Mouse (Mus musculus): Measurements from ENCODE around the gene Sf1. TPM values are rescaled to one million over a fixed set of nuclear protein-coding genes. Genes with fewer than 3 reads are reported as not detected.

The Sf1 gene
- total RNA-seq (2021) = 100 to 1,000 TPM; 150 to 183 TPM
- long read RNA-seq, experiment 1, full-length matches to known transcripts = 17 of 43 reads
- long read RNA-seq, experiment 1, partial matches to known transcripts = 19 of 43 reads
- long read RNA-seq, experiment 1, other reads (novel, unspliced or antisense) = 7 of 43 reads
- long read RNA-seq, experiment 2, full-length matches to known transcripts = 20 of 65 reads
- long read RNA-seq, experiment 2, partial matches to known transcripts = 17 of 65 reads
- long read RNA-seq, experiment 2, other reads (novel, unspliced or antisense) = 28 of 65 reads

DNA sequence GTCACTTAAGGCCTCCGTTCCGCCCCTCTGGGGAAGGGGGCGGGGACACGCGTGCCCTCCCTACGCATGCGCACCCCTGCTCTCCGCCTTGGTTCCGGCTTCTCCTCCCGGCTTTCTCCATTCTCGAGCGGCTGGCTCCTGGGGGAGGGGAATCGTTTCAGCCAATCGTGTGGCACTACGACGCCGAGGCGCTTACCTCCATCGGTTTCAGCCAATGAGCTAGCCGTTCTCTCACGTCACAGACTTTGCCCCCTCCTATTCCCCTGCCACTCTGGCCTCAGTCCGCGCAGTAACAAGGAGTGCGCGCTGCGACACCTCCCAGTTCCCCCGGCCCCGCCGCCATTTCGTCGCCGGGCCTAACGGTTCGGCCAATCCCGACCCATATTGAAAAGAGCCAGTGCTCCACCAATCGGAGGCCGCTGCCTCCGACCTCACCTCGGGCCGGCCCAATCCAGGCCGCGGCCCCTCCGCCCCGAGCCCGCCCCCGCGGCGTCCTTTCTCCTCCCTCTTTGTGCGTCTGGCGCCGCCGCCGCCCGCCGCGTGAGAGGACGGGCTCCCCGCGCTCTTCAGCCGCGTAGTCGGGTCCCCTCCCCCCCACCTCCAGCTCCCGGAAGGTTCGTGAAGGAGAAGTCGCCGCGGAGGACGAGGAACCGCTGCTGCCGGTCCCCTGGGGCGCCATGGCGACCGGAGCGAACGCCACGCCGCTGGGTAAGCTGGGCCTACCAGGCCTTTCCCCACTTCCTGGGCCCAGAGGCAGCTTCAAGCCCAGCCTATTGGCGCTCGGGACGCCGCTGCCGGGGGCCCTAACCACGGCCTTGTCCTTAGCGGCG lies at the start of gene Sf1:
Gene Sf1 (plus strand): TSS at position 280 of the 830 bp plus-strand sequence.
- peak; percentile 99 for DNase-seq (ENCODE audit: low spot score in 2 of 2)

DNA sequence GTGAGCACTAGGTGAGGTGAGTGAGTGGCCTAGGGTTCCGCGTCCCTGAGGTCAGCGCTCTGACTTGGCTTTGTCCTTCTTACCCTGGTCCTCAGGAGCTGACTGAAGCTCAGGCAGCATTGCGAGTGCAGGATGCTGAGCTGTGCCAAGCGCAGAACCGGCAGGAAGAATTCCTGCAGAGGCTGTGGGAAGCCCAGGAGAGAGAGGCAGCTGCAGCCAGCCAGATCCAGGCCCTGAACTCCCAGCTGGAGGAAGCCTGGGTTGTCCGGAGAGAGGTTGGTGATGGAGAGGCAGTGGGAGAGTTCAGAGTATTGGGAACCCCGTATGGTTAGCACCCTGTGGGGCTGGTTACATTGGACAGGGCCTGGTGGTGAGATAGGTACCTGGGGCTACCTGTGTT lies 49.7 kb upstream of the Sf1 start:
- no peak for DNase-seq (ENCODE audit: low spot score in 2 of 2)

DNA sequence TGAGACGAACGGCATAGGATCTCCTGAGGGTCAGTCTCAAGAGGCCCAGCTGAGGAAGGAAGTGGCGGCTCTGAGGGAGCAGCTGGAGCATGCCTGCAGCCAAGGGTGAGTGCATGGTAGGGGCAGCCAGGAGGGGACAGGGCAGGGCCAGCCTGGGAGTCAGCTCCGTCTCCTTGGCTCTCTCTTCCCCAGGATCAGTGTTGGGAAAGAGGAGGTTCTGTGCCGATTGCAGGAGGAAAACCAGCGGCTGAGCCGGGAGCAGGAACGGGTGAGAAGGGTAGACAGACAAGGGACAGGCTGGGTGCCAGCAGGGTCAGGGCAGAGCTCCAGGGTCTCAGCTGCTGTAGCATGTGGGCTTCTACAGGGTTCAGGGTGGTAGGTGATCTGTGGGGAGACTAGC lies 49.0 kb upstream of the Sf1 start:
- DNase-seq (ENCODE audit: low spot score in 2 of 2) = no peak

DNA sequence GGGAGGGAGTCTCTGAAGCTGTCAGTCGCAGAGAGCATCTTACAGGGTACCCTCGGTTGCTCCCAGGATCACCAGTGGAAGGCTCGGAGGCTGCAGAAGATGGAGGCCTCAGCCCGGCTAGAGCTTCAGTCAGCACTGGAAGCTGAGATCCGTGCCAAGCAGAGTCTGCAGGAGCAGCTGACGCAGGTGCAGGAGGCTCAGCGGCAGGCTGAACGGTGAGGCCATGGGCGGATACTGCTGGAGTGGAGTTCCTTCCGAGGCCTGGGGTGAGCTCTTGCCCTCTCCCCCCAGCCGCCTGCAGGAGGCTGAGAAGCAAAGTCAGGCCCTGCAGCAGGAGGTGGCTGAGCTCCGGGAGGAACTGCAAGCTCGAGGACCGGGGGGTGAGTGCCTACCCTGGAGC lies 47.9 kb upstream of the Sf1 start:
- DNase-seq (ENCODE audit: low spot score in 2 of 2) = no peak

DNA sequence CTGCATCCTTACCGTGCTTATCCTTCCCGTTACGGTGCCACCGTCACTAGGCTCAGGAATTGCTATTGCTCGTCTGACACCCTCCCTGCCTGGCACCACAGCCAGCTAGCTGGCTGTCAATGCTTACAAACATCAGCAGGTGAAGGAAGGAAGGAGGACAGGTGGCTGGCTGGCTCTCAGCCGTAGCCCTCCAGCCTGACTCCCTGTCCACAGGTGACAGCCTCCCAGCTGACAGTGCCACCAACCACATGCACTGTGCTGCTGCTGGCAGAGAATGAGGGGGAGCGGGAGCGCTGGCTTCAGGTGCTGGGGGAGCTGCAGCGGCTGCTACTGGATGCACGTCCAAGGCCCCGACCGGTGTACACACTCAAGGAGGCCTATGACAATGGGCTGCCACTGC lies 45.3 kb upstream of the Sf1 start:
- no peak for DNase-seq (ENCODE audit: low spot score in 2 of 2)

DNA sequence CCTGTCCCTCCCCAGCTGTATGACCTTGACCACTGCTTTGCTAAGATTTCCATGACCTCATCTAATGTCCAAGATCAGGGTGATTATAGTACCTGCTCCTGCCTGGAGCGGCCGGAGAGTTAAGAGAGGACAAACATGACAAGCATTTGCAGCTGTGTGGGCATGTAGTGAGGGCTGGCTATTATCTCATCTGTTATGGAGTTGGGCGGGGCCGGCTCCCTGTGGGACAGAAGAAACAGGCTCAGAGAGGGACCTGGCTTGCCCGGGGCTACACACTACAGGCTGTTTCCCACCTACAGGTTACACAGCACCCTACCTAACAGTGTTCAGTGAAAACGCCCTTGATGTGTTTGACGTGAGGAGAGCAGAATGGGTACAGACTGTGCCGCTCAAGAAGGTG lies 42.1 kb upstream of the Sf1 start:
- no peak for DNase-seq (ENCODE audit: low spot score in 2 of 2)

DNA sequence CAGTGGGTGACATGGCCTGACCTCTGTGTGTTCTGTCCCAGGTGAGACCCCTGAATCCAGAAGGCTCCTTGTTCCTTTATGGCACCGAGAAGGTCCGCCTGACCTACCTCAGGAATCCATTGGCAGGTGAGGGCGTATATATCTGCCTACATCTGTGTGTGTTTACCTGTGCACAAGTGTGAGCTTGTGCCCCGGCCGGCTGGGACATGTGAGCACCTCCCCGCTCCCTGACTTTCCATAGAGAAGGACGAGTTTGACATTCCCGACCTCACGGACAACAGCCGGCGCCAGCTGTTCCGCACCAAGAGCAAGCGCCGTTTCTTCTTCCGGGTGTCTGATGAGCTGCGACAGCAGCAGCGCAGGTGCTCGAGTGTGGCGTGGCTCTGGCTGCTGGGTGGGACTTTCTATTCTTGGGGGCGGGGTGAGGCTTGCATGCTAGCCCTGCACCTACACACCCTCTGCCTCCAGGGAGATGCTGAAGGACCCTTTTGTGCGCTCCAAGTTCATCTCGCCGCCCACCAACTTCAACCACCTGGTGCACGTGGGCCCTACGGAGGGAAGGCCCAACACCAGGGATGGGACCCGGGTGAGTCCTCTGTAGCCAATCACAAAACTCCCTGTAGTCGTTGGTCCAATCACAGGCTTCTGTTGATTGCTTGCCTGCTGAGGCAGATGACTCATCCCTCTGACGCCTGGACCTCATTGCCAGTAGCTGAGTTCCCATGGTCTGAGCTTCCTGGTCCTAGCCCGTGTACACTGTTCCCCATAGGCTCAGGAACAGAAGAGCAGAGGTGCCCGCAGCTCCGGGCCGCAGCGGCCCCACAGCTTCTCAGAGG lies 41.5 kb upstream of the Sf1 start:
- DNase-seq (ENCODE audit: low spot score in 2 of 2) = no peak

DNA sequence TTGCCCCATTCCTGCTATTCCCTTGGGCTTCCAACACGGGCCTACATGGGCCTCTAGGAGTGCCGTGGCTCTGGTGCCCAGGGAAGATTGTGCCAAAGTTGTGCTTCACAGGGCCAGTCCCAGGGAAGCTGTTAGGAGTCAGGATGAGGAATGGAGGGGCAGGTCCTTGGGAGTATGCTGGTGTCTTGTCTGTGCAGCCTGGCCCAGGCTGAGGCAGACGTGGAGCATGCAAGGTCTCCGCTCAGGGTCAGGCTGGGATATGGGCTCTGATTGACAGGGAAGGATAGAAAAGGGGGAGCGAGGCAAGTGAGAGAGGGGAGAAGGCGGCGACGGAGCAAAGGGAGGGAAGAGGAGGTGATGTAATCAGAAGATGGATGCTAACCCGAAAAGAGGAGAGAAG lies 38.7 kb upstream of the Sf1 start:
- no peak for DNase-seq (ENCODE audit: low spot score in 2 of 2)

DNA sequence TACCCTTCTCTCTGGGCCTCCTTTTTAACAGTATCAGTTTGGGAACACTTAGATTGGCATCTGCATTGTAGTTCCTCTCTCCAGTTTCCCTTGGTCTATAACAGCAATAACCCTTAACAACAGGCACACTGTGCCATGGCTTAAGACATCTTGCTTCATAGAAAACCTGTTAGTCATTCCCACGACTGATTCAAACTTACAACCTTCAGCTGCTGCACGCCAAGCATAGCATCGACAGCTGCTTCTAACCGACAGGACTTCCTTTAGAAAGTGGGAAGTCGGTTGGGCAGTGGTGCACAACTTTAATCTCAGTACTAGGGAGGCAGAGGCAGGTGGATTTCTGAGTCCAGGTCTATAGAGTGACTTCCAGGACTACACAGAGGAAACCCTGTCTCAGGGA lies 32.3 kb upstream of the Sf1 start:
- no peak for DNase-seq (ENCODE audit: low spot score in 2 of 2)

DNA sequence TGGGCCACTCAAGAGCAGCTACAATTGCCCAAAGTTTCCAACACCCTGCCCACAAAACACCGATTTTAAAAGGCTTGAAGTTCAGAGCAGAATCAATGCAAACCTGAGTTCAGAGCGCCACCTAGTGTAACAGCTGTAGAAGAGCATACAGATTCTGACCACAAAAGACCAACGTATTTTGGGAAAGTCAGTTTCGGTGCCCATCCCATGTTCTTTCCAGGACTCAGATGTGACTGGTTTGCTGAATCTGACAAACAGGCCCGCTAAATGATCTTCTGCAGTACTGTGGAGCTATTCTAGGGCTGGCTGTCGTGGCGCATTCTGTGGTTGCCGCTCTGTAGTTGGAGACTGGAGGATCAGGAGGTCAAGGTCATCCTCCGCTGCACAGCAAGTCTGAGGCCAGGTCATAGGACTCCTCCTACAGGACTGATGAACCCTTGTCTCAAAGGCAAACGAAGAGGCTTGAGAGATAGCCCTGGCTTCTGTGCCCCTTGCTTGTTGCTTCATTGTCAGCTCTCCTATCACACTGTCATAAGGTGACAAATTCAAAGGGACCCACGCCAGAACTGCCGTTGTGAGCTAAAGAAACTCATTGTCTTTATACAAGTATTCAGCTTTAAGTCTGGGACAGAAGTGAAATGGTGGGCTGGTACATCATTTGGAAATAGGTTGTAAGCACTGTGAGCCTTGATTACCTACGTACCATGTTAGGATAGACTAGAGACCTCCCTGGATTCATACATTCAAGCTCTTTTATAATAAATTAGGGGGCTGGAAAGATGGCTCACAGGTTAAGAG lies 31.6 kb upstream of the Sf1 start:
- DNase-seq (ENCODE audit: low spot score in 2 of 2) = peak in 1 of 2 experiments; percentile 59

DNA sequence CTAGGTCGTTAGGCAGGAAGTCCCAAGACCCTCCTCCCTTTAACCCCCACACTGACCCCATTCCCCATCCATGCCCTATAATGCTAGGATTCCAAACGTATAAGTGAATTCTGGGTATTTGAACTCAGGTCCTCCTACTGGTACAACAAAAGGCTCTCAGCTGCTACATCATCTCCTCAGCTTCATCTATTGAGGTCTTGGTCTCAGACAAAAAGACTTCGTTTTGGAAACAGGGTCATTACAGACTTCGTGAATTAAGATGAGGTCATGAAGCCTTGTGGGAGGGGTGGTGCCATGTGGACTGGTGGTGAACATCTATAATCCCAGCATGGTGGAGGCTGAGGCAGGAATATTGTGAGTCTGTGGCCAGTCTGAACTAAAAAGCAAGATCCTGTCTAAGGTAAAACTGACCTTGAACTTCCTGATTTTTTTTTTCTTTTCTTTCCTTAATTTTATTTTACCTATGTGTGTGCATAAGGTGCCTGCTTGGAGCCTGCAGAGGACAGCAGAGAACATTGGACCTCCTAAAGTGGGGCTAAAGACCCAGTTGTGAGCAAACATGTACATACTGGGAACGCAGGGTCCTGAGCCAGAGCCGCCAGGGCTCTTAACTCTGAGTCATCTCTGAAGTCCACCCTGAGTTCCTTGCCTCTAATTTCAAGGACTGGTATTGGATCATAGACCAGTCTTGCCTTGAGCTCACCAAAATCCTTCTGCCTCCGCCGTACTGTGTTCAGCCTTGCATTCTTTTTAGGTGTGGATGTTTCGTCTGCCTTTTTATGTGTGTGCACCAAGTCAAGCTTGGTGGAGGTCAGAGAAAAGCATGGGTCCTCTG lies 29.5 kb upstream of the Sf1 start:
- DNase-seq (ENCODE audit: low spot score in 2 of 2) = no peak

DNA sequence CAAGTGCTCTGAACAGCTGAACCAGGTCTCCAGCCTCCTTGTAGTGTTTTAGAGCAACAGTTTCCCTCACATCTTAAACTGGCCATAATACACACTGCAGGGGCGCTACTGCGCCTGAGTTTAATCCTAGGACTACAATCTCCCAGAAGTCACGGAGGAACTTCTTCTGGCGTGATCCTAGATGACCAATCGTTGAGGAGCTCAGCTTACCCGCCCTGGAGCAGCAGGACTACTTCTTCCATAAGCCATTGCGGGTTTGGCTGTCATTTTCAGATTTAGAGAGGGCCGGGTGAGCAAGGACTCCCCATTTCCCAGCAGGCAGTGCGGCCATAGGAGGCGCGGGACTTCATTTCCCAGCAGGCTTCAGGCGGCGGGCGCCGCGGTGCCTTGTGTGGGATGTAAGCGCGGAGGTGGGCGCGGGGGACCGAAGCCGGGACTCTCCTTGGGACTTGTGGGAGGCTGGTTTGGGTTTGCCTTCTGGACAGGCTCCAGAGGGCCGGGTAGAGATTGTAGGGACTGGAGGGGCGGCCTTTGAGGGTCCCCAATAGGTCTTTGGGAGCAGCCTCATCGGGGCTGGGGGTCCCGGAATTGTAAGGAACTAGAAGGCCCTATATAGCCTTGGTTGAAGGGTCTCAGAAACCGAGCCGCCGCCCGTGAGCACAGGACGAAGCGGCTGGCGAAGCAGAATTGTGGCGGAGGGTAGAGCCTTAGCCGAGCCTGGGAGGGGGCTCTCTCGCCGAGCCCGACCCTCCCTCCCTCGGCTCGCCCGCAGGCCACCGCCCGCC lies 28.6 kb upstream of the Sf1 start, which contains the start of gene Men1:
Gene Men1 (plus strand): TSS at position 307 of the 785 bp plus-strand sequence.
- peak; percentile 84 to 90 for DNase-seq (ENCODE audit: low spot score in 2 of 2)

DNA sequence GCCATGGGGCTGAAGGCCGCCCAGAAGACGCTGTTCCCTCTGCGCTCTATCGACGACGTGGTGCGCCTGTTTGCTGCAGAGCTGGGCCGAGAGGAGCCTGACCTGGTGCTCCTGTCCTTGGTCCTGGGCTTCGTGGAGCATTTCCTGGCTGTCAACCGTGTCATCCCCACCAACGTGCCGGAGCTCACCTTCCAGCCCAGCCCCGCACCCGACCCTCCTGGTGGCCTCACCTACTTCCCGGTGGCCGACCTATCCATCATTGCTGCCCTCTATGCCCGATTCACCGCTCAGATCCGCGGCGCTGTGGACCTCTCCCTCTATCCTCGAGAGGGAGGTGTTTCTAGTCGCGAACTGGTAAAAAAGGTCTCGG lies 28.0 kb upstream of the Sf1 start:
- DNase-seq (ENCODE audit: low spot score in 2 of 2) = no peak

DNA sequence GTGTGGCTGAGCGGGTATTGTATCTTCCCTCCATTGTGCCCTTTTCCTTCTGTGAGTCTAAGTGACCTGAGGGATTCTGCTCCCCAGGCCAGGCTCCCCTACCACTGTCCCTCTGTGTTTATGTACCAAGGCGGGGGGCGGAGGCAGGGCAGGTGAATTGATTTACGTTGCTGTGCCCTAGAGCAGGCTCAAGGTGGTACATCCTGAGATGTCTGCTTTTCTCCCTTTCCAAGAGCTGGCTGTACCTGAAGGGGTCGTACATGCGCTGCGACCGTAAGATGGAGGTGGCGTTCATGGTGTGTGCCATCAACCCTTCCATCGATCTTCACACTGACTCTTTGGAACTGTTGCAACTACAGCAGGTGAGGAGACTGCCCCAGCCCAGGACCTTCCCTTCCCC lies 26.6 kb upstream of the Sf1 start:
- no peak for DNase-seq (ENCODE audit: low spot score in 2 of 2)

DNA sequence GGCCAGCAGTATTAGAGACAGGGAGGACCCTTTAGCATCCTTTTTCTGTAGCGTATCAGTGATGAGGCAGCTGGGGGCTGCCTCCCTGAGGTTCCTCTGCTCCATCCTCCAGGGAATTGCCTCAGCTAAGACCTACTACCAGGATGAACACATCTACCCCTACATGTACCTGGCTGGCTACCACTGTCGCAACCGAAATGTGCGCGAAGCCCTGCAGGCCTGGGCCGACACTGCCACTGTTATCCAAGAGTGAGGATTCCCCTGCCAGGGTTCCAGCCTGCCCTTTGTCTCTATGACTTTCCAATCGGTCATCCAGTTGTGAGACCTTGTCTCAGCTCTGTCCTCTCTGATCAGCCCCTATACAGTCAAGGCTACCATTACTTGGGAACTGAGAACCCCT lies 25.3 kb upstream of the Sf1 start:
- no peak for DNase-seq (ENCODE audit: low spot score in 2 of 2)

DNA sequence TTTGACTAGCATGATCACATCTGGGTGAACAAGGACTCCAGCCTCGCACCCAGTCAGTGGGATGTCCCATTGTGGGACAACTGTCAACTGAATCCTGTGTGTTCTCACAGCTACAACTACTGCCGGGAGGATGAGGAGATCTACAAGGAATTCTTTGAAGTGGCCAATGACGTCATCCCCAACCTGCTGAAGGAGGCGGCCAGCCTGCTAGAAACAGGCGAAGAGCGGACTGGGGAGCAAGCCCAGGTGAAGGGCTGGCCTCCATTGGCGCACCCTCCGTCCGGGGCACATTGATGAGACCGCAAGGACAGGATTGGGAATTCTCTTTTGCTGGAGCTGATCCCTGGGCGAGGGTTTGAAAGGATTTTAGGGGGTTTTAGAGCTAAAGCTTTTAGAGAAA lies 24.8 kb upstream of the Sf1 start:
- no peak for DNase-seq (ENCODE audit: low spot score in 2 of 2)

DNA sequence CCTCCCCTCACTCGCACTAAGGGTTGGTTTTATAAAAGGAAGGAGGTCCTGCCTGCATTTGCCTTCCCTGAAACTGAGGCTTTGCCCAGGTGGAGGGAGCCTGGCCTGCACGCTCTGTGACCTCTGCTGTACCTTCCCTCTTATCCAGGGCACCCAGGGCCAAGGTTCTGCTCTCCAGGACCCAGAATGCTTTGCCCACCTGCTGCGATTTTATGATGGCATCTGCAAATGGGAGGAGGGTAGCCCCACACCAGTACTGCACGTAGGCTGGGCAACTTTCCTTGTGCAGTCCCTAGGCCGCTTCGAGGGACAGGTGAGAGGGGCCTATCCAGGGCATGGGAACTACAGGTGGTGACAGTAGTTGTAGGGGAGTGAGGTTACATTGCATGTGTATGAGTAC lies 24.3 kb upstream of the Sf1 start:
- DNase-seq (ENCODE audit: low spot score in 2 of 2) = no peak

DNA sequence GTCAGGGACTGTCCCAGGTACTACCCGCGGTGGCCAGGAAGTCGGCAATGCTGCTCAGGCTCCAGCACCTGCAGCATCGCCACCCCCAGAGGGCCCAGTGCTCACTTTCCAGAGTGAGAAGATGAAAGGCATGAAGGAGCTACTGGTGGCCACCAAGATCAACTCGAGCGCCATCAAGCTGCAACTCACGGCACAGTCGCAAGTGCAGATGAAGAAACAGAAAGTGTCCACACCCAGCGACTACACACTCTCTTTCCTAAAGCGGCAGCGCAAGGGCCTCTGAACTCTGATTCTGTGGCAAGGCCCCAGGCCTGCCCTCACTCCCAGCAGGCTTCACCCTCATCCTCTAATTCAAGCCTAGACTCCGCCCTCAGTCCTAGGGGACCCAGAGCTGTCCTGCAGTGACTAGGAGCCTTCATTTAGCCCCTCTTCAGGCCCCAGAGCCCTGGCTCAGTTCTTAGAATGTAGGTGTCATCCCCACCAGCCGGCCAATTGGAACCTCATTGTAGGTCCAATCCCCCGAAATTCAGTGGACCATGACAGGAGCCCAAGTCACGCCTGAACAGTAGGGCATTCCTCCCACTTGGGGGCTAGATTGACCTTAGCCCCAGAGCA lies 23.5 kb upstream of the Sf1 start:
- no peak for DNase-seq (ENCODE audit: low spot score in 2 of 2)
